Mouse (Mus musculus): Measurements from ENCODE around the gene Ung.
A peak's percentile ranks its signal among the peaks of the same experiment; 100 is the strongest.

Ung gene

DNA sequence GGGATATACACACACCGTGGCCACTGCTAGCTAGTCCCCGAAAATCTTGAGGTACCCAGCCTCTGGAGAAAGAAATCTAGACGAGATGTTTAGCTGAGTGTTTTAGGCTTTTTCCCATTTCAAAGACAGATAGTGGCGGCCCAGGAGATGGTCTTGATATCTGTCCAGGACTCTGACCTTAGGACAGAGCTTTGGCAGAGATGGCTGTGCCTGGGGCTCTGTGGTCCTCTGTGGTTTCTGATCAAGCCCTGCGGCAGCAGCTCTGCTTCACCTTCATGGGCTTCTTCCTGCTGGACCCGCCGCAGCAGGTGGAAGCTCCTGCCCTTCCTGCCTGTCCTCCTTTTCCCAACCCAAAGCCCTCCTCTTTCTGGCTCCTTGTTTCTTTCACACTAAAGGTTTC is 40.2 kb downstream of the Ung start:
- DNase-seq (ENCODE audit: low spot score) = no peak

DNA sequence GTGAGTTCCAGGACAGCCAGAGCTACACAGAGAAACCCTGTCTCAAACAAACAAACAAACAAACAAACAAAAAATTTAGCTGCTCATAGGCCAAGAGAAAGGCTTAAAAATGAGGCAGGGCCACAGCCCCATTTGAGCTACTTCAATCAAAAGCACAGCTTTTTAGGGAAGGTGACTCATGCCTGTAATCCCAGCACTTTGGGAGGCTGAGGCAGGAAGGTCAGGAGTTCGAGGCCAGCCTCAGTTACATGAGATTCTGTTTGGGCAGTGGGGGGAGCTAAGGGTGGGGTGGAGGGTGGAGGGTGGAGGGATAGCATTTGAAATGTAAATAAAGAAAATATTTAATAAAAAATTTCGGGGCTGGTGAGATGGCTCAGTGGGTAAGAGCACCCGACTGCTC is 42.8 kb downstream of the Ung start:
- DNase-seq (ENCODE audit: low spot score) = no peak

DNA sequence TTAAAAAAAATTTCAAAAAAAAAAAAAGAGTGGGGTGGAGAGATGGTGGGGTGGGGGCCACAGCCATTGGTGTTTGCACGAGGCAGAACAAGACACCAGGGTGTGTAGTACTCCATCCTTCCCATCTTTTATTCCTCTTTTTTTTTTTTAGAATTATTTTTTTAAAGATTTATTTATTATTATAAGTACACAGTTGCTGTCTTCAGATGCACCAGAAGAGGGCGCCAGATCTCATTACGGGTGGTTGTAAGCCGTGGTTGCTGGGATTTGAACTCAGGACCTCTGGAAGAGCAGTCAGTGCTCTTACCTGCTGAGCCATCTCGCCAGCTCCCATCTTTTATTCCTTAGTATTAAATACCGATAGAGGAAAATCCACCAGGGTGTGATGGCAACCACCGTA is 43.3 kb downstream of the Ung start:
- DNase-seq (ENCODE audit: low spot score) = no peak

DNA sequence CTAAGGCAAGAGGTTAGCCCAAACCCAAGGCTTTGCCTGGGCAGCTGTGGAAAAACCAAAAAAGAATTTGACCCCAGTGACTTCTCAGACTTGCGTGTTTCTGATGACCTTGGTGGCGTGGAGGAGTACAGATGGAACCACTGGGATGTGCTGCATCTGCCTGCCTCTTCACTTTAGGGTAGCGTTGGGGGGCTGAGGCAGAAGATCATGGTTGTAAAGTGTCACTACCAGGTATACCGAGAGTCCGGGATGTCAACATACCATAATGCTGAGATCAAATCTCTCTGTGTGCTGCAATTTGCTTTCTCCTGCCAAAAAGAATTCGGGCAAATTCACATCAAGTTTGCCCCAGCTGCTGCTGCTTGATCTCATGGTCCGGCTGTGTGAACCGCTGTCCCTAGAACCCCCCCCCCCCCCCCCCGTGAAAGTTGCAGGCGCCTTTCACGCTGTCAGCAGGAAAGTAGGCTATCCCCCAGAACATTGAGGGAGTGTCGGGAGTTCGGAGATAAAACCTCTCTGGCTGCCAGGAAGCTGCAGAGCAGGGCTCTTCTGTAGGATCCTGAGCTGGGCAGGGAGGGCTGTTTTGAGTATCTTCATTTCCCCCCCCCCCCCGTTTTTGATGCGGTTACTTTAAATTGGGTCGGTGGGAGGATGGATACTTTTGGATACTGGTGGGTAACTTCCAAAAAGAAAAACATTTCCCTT is 43.8 kb downstream of the Ung start:
- DNase-seq (ENCODE audit: low spot score) = no peak

DNA sequence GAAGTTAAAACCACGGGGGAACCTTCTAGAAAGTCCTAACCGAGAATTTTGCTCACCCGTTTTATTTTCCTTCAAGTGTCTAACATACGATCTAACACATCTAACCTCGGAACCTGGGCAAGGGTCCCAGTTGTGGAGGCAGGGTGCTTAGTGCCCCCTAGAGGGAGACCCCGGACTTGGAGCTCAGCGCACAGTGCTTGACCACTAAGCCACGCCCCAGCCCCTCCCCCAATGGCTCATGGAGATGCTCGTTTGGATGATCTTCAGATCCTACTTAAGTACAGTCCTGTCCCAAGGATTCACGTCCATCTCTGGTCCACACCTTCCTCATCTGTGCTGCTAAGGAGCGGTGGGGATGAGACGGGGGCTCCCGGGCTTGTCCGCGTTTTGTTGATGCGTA is 44.5 kb downstream of the Ung start:
- peak; percentile 51 for DNase-seq (ENCODE audit: low spot score)

DNA sequence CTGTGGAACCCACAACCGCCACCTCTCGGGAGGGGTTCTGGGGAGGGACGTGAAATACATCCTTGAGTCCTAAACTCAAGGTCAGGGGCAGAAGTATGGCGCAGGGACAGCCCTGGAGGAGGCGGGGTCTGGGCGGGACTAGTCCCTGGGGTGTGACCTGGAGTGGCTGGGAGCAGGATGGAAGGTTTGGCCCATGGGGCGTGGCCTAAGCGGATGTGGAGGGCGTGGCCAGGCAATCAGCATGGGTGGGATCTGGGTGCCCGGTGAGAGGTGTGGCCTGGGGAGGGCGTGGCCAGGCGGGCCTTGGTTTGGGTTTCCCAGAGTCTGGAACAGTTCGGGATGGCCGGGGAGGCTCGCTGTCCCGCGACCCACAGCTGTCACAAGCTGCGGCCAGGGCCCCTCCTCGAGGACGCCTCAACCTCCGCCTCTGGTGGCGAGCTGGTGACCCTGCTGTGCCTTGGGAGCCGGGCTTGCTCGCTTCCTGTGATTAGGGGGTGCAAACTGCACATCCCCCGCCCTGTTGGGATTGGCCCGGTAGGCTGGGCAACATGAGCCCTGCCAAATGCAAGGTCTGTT is 45.5 kb downstream of the Ung start:
- DNase-seq (ENCODE audit: low spot score) = peak; percentile 95

DNA sequence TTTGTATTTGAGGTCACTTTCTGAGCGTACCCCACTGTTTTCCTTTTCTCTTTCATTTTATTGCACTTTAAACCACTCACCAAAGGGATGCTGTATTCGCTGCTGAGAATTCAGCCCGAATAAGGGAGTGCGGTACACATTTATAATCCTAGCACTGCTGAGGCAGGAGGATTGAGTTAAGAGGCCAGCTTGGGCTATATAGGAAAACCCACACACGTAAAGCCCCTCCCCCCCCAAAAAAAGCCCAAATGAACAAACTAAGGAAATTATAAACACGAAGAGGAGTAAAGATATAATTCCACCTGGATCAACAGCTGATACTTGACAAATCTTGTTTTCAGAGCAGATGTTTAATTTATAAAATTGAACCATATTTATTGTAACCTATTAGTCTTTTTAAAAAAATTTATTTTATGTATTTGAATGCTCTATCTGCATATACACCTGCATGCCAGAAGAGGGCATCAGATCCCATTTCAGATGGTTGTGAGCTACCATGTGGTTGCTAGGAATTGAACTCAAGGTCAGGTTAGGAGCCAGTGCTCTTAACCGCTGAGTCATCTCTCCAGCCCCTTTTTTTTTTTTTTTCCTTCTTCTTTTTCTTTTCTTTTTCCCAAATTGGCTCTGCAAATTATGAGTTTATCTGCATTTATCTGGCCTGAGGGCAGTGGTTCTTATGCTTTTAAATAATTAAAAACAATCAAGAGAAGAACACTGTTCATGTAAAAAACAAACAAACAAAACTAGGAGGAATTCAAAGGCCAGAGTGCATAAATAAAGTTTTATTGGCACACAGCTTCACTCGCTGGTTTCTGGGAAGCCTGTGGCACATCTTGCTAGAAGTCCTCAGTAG is 46.6 kb downstream of the Ung start:
- no peak for DNase-seq (ENCODE audit: low spot score)

DNA sequence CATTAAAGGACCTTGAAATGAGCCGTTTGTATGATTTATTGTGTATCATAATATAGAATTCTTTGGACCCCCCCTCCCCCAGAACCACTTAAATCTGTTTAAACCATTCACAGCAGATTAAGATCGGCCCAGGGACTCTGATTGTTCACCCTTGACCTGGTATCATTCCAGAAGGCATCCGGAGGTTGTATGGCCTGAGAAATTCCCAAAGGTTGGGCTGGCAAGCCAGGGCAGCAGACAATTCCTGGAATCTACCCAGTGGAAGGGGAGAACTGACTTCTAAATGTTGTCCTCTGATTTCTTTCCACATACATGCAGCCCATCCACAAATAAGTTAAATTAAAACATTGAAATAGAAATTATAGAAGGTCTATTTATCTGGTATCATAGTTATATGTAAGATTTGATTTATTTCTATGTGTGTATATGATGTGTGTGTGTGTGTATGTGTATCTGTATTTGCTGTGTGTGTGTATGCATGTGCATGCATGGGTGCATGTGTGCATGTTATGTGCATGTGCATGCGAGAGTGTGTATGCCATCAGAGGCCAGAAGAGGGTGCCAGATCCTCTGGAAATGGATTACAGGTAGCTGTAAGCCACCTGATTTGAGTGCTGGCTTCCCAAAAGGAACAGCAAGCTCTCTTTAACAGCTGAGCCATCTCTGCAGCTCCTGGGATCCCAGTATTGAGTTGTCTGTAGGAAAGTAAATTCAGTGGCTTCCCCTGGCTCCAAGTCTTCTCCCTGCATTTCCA is 48.0 kb downstream of the Ung start:
- no peak for DNase-seq (ENCODE audit: low spot score)

DNA sequence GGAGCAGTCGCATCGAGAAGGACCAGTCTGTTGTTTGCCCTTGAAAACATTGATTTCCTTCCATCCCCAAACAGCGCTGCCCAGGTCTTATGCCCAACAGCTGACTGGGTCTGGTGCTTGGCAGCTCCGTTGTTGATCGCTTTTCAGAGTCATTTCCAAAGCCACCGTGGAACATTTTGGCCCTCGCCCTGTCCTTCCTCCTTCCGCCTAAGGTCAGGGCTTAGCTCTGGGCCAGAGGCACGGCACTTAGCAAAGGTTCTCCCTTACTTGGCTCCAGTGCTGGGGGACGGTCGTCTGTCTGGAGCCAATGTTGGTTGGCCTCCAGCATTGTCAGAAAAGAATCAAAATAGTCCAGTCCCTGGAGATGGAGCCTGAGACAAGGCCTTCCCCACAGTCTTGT is 49.4 kb downstream of the Ung start:
- DNase-seq (ENCODE audit: low spot score) = no peak

DNA sequence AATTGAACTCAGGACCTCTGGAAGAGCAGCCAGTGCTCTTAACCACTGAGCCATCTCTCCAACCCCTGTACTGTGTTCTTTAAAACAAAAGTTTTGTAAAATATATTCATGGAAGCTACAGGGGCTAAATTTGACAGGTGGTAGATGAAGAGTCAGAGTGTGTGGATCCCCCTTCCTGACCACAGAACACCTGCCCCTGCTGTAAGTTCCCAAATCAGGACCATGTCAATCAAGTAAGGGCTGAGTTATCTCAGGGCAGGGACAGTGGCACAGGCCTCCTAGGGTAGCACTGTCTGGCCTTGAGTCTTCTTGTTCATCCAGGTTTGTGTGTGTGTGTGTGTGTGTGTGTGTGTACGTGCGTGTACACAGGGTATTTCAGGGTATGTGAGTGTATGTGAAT is 53.3 kb downstream of the Ung start:
- DNase-seq (ENCODE audit: low spot score) = no peak

DNA sequence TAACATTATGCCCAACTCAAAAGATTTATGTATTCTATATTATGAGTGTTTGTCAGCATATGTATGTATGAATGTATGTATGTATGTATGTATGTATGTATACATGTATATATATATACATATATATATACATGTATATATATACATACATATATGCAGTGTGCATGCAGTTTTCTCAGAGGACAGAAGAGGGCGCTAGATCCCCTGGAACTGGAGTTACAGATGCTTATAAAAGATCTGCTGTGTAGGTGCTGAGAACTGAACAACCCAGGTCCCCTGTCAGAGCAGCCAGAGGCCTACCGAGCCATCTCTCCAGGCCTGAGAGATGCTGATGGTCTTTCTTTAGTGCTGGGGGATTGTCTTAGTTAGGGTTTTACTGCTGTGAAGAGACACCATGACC is 56.9 kb downstream of the Ung start:
- no peak for DNase-seq (ENCODE audit: low spot score)
